Mouse (Mus musculus) lung, postnatal 4 days (tissue): Measurements from ENCODE around the gene Sowahb.
"Not testable (repeated sequence)": the region's sequence is repeated elsewhere in the genome, so short reads cannot be mapped to it uniquely, and the experiment has no call there.

Experiments used
- DNase-seq, 2 experiments: peaks; one replicate each; pipeline ENCODE4 v3.0.0; 2021

The Sowahb gene

GRCm38 (mm10) chr5:93042831-93043687, 1.8 kb downstream of the Sowahb start:
- DNase-seq, result no peak

GRCm38 (mm10) chr5:93042031-93042430, 2.8 kb downstream of the Sowahb start:
- DNase-seq, result peak in 1 of 2 experiments; percentile 32

GRCm38 (mm10) chr5:93041276-93041675, 3.5 kb downstream of the Sowahb start:
- DNase-seq, result no peak

- no peak for DNase-seq
Measured at GRCm38 (mm10) chr5:93040095-93040494, 4.7 kb downstream of the Sowahb start.

GRCm38 (mm10) chr5:93036254-93036653, 8.6 kb downstream of the Sowahb start:
- no peak for DNase-seq

GRCm38 (mm10) chr5:93035285-93035684, 9.5 kb downstream of the Sowahb start:
- no peak for DNase-seq

GRCm38 (mm10) chr5:93033087-93033870, 11.5 kb downstream of the Sowahb start:
- no peak for DNase-seq

GRCm38 (mm10) chr5:93032621-93033020, 12.2 kb downstream of the Sowahb start:
- no peak for DNase-seq

GRCm38 (mm10) chr5:93030869-93031268, 14.0 kb downstream of the Sowahb start:
- DNase-seq, result no peak

GRCm38 (mm10) chr5:93030411-93030810, 14.4 kb downstream of the Sowahb start:
- no peak for DNase-seq

GRCm38 (mm10) chr5:93027120-93027675, 17.6 kb downstream of the Sowahb start:
- DNase-seq, result peak; percentile 37 to 61

GRCm38 (mm10) chr5:93026437-93027119, 18.2 kb downstream of the Sowahb start:
- no peak for DNase-seq

- peak; percentile 49 for DNase-seq
Measured at GRCm38 (mm10) chr5:93024754-93025280, 20.0 kb downstream of the Sowahb start.

GRCm38 (mm10) chr5:93022126-93022797, 22.6 kb downstream of the Sowahb start:
- DNase-seq, result no peak

GRCm38 (mm10) chr5:93020024-93020666, 24.7 kb downstream of the Sowahb start:
- no peak for DNase-seq

GRCm38 (mm10) chr5:93019207-93019606, 25.6 kb downstream of the Sowahb start:
- DNase-seq, result not testable (repeated sequence)

- DNase-seq, result no peak
Measured at GRCm38 (mm10) chr5:93017678-93018077, 27.1 kb downstream of the Sowahb start.

GRCm38 (mm10) chr5:93008256-93008655, 36.6 kb downstream of the Sowahb start:
- DNase-seq, result no peak

- peak in 1 of 2 experiments; percentile 41 for DNase-seq
Measured at GRCm38 (mm10) chr5:93005815-93006341, 38.9 kb downstream of the Sowahb start.

- peak; percentile 60 to 74 for DNase-seq
Measured at GRCm38 (mm10) chr5:93005229-93005814, 39.5 kb downstream of the Sowahb start.

- DNase-seq, result no peak
Measured at GRCm38 (mm10) chr5:93002615-93003014, 42.2 kb downstream of the Sowahb start.
